Mouse (Mus musculus): ENCODE measurements at regions not wholly inside any gene's neighbourhood (a gene's known extent, or its start where the extent isn't known, plus 50 kb on each side); places are given as distances from the start of the nearest gene placed in this dataset.
"Not testable (repeated sequence)": the region's sequence is repeated elsewhere in the genome, so short reads cannot be mapped to it uniquely, and the experiment has no call there.

DNA sequence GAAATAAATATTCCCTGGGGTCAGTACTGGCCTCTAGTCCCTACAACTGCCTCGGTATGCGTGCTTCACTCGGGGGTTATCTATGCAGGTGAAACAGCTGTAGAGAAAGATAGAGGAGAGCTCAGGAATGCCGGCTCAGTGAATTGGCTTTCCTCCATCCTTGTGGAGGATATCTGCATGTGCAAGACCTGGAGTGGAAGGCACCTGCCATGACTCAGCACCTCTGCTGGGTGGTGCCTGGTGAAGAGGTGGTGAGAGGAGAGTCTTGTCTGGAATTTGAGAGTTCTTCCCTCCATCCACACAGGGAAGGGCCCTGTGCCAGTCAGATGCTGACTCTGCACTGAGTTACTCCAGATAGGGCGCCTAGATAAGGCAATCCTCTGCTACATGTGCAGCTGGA lies 152.4 kb upstream of the Bcor start:
- H3K27me3 ChIP-seq (ENCODE audit: control insufficient read depth) = no peaks in the 10 kb centered on the region
- H3K36me3 ChIP-seq (ENCODE audit: control insufficient read depth) = no peaks in the 10 kb centered on the region
- no peaks in the 10 kb centered on the region for H3K9me3 ChIP-seq (ENCODE audit: control insufficient read depth, low read length)
- peak overlapping the region; percentile 18 for H3K4me3 ChIP-seq (replicated peaks)
- peak; percentile 69 for TF ChIP-seq TAL1 (IDR thresholded peaks at IDR 0.05; ENCODE audit: low read length)
- TF ChIP-seq GATA1 (IDR thresholded peaks at IDR 0.05; ENCODE audit: low read length) = peak; percentile 80
- peaks cover 50% of the 10 kb centered on the region for H3K4me1 ChIP-seq (ENCODE audit: control insufficient read depth)

DNA sequence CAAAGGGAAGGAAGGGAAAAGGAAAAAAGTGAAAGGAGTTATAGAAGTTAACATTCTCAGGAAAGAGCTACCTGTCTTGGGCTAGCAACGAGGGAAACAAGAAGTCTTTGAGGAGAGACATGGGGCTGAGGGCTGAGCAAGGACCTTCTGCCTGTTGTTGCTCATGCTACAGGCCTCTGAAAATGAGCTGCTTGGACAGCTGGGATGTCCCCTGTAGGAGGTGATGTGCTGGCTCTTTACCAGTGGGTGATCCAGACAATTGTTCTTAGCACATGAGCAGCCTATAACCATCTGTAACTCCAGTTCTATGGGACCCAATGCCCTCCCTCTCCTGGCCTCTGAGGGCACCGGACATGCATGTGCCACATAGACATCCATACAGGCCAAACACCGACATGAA lies 155.5 kb upstream of the Bcor start:
- Histone ChIP-seq H3K27me3 (ENCODE audit: control insufficient read depth) (no peaks in the 10 kb centered on the region), H3K9me3 (ENCODE audit: control insufficient read depth, low read length) (no peaks in the 10 kb centered on the region), H3K4me1 (ENCODE audit: control insufficient read depth) (peaks cover 65% of the 10 kb centered on the region), H3K36me3 (ENCODE audit: control insufficient read depth) (no peaks in the 10 kb centered on the region), H3K4me3 (replicated peaks) (no peak overlapping the region)
- TF ChIP-seq GATA1 (IDR thresholded peaks at IDR 0.05; ENCODE audit: low read length) (no peak), TAL1 (IDR thresholded peaks at IDR 0.05; ENCODE audit: low read length) (no peak)

DNA sequence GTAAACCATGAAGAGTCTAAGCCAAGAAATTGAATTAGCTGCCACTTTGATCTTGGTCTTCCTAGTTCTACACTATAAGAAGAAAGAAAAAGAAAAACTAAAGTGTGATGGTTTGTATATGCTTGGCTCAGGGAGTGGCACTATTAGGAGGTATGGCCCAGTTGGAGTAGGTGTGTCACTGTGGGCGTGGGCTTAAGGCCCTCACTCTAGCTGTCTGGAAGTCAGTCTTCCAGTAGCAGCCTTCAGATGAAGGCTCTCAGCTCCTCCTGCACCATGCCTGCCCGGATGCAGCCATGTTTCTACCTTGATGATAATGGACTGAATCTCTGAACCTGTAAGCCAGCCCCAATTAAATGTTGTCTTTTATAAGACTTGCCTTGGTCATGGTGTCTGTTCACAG lies 157.3 kb upstream of the Bcor start:
- H3K27me3 ChIP-seq (ENCODE audit: control insufficient read depth); H3K36me3 ChIP-seq (ENCODE audit: control insufficient read depth); H3K9me3 ChIP-seq (ENCODE audit: control insufficient read depth, low read length); H3K4me3 ChIP-seq (replicated peaks): not testable (repeated sequence)
- H3K4me1 ChIP-seq (ENCODE audit: control insufficient read depth) = peaks cover 50% of the 10 kb centered on the region

DNA sequence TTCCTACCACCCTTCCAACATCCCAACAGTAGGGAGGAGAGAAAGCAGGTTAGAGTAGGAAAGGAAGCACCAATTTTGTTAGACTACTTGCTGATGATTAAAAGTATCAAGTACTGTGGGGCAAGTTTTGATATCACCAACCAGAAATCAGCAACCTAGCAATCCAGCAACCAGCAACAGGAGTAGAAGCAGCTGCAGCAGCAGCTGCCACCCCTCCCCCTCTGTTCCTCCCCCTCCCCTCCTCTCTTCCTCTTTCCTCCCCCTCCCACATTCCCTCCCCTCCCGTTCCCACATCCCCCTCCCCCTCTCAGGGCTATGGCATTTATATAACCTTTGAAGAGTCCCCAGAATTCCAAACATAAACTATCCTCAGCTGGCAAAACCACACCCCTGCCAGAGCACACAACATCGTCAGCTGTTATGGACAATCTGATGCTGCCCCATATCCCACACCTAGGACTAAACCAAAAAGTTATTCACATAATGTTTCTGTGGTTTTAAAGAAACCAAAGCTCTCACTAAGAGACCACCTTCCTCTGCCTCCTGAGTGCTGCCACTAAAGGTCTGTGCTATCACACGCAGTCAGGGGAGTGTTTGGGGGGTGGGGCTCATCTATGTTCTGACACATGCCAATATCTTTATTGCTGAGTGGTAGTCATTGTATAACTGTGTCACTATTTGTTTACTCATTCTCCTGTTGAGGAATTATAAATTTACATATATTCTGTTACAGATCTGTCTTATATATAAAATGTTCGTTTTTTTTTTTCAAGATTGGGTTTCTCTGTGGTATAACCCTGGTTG lies 158.9 kb upstream of the Bcor start:
- TF ChIP-seq TAL1 (IDR thresholded peaks at IDR 0.05; ENCODE audit: low read length) = no peak
- TF ChIP-seq GATA1 (IDR thresholded peaks at IDR 0.05; ENCODE audit: low read length) = no peak
- Histone ChIP-seq H3K4me1 (ENCODE audit: control insufficient read depth) (peaks cover 37% of the 10 kb centered on the region), H3K9me3 (ENCODE audit: control insufficient read depth, low read length) (no peaks in the 10 kb centered on the region), H3K4me3 (replicated peaks) (no peak overlapping the region), H3K27me3 (ENCODE audit: control insufficient read depth) (no peaks in the 10 kb centered on the region), H3K36me3 (ENCODE audit: control insufficient read depth) (no peaks in the 10 kb centered on the region)

DNA sequence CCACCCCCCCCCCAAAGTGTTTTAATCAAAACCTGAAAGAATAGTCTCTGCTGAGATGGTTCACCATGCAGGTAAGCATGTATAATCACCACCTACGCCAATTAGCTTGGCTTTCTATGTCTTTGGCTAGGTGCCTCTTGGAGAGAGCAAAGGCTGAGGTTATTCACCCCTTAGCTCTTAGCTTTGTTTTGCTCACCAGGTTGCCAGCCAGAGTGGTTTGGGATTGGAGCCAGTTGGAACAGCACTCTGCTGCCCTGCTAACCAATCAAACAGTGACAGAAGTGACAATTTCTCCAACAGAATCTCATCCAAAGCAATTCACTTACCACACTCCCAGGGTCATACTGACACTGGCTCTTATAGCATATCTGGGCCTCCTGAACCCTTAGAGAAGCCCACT lies 162.3 kb upstream of the Bcor start:
- peaks cover 4% of the 10 kb centered on the region; the same call in 1 of the 2 replicates for H3K27me3 ChIP-seq (ENCODE audit: control insufficient read depth)
- H3K9me3 ChIP-seq (ENCODE audit: control insufficient read depth, low read length) = no peaks in the 10 kb centered on the region
- peaks cover 21% of the 10 kb centered on the region for H3K4me1 ChIP-seq (ENCODE audit: control insufficient read depth)
- no peak for TF ChIP-seq GATA1 (IDR thresholded peaks at IDR 0.05; ENCODE audit: low read length)
- TF ChIP-seq TAL1 (IDR thresholded peaks at IDR 0.05; ENCODE audit: low read length) = no peak
- no peaks in the 10 kb centered on the region for H3K36me3 ChIP-seq (ENCODE audit: control insufficient read depth)
- no peak overlapping the region for H3K4me3 ChIP-seq (replicated peaks)

DNA sequence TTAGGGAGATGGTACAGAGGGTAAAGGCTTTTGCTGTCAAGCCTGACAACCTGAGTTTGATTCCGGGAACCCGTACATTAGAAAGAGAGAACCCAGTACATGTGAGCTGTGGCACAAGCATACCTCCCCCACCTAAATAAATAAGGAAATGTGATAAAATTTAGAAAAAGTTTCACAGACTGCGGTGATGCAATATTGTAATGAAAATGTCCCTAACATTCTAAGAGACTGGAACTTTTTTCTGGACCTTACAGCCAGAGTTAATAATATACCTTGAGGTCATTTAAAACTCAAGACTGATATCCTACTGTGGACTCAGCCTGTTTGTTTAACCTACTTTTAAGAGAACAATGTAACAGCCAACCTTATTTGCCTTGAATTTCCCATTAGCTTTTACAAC lies 163.1 kb upstream of the Bcor start:
- TF ChIP-seq GATA1 (IDR thresholded peaks at IDR 0.05; ENCODE audit: low read length) (no peak), TAL1 (IDR thresholded peaks at IDR 0.05; ENCODE audit: low read length) (no peak)
- Histone ChIP-seq H3K9me3 (ENCODE audit: control insufficient read depth, low read length) (no peaks in the 10 kb centered on the region), H3K36me3 (ENCODE audit: control insufficient read depth) (no peaks in the 10 kb centered on the region), H3K27me3 (ENCODE audit: control insufficient read depth) (peaks cover 4% of the 10 kb centered on the region; the same call in 1 of the 2 replicates), H3K4me1 (ENCODE audit: control insufficient read depth) (peaks cover 15% of the 10 kb centered on the region), H3K4me3 (replicated peaks) (no peak overlapping the region)

DNA sequence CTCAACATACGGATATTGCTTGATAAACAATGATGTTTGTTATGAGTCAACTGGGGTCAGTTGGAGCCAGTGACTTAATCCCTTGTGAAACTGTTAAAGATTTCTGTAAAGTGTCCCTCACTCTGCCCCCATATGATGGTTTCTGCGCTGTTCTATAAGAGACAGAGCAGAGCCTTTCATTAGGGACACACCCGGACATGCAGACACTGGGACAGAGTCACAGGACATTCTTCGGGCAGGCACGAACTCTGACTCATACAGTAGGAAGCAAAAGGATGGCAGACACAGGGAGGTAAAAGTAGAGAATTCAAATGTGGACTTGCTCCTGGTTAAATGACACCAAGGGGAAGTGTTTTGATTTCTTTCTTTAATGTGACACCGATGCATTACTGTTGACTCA lies 163.7 kb upstream of the Bcor start:
- peaks cover 4% of the 10 kb centered on the region; the same call in 1 of the 2 replicates for H3K27me3 ChIP-seq (ENCODE audit: control insufficient read depth)
- no peaks in the 10 kb centered on the region for H3K9me3 ChIP-seq (ENCODE audit: control insufficient read depth, low read length)
- no peaks in the 10 kb centered on the region for H3K36me3 ChIP-seq (ENCODE audit: control insufficient read depth)
- H3K4me1 ChIP-seq (ENCODE audit: control insufficient read depth) = peaks cover 11% of the 10 kb centered on the region
- H3K4me3 ChIP-seq (replicated peaks) = no peak overlapping the region
- TF ChIP-seq GATA1 (IDR thresholded peaks at IDR 0.05; ENCODE audit: low read length) = no peak
- TF ChIP-seq TAL1 (IDR thresholded peaks at IDR 0.05; ENCODE audit: low read length) = no peak

DNA sequence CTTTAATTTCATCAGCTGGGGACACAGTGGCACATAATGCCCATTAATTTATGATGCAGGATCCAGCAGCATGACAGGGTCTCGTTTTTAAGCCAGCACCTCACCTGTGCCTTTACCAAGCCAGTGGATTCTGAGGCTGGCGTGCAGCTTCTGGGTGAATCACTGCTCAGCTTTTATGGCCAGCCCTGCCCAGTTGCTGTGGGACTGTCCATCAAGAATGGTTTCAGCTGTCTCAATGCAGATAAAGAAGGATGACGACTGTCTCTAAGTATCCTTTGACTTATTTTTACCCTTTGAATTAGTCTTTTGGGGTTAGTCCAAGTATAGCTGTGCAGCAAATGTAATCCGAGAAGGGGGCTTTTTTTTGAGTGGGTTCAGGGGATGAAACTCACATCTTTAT lies 167.3 kb upstream of the Bcor start:
- peaks cover 4% of the 10 kb centered on the region; the same call in 1 of the 2 replicates for H3K27me3 ChIP-seq (ENCODE audit: control insufficient read depth)
- H3K4me1 ChIP-seq (ENCODE audit: control insufficient read depth) = no peaks in the 10 kb centered on the region
- no peak for TF ChIP-seq TAL1 (IDR thresholded peaks at IDR 0.05; ENCODE audit: low read length)
- no peak for TF ChIP-seq GATA1 (IDR thresholded peaks at IDR 0.05; ENCODE audit: low read length)
- H3K4me3 ChIP-seq (replicated peaks) = no peak overlapping the region
- H3K36me3 ChIP-seq (ENCODE audit: control insufficient read depth) = no peaks in the 10 kb centered on the region
- no peaks in the 10 kb centered on the region for H3K9me3 ChIP-seq (ENCODE audit: control insufficient read depth, low read length)

DNA sequence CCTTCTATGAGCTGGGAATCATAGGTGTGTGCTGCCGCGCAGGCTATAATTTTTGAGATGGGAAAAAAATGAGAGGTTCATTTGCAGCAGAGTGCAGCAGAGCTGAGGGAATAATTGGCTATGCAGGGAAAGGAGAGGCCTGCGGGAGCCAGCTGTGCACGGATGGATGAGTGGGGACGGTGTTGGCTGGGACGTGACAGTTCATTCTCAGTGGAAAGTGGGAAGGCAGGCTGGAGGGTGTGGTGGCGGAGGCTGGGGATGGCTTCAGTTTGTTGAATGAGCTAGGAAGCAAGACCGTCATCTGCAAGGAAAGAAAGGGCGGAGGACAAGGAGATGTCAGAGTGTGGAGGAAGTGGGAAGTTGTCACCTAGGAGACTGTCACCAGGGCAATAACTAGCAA lies 180.4 kb upstream of the Bcor start:
- no peaks in the 10 kb centered on the region for H3K27me3 ChIP-seq (ENCODE audit: control insufficient read depth)
- no peaks in the 10 kb centered on the region for H3K36me3 ChIP-seq (ENCODE audit: control insufficient read depth)
- H3K4me1 ChIP-seq (ENCODE audit: control insufficient read depth) = peaks cover 8% of the 10 kb centered on the region
- TF ChIP-seq GATA1 (IDR thresholded peaks at IDR 0.05; ENCODE audit: low read length) = no peak
- TF ChIP-seq TAL1 (IDR thresholded peaks at IDR 0.05; ENCODE audit: low read length) = no peak
- H3K4me3 ChIP-seq (replicated peaks) = no peak overlapping the region
- no peaks in the 10 kb centered on the region for H3K9me3 ChIP-seq (ENCODE audit: control insufficient read depth, low read length)

Data from erythroblast, embryonic 14.5 days (primary cell).